Mouse (Mus musculus): Measurements from ENCODE around the gene Cmas. TPM values are rescaled to one million over a fixed set of nuclear protein-coding genes. Genes with fewer than 3 reads are reported as not detected.

Gene Cmas
- polyA plus RNA-seq, 1 experiment from 2014 or later: 110 TPM

- H3K36me3 ChIP-seq (replicated peaks; ENCODE audit: control insufficient read depth, insufficient read depth, low read depth, low read length): no peaks in the 10 kb centered on the region
- H3K4me3 ChIP-seq (ENCODE audit: low read depth, low read length): no peak overlapping the region
- H3K9ac ChIP-seq (replicated peaks; ENCODE audit: low read length): no peak overlapping the region; the same call in 1 of the 2 replicates
- H3K9me3 ChIP-seq (replicated peaks; ENCODE audit: control insufficient read depth, low read length): no peaks in the 10 kb centered on the region
- H3K27ac ChIP-seq (replicated peaks; ENCODE audit: low read depth, low read length): no peak overlapping the region
- DNase-seq (ENCODE audit: low spot score): peak; percentile 14
- no peak overlapping the region for H3K4me2 ChIP-seq (ENCODE audit: low read depth, low read length)
- no peaks in the 10 kb centered on the region for H3K4me1 ChIP-seq (ENCODE audit: control insufficient read depth, insufficient read depth, low read length)
- H3K27me3 ChIP-seq (ENCODE audit: control insufficient read depth, insufficient read depth, low read length): no peaks in the 10 kb centered on the region
- ATAC-seq (replicated peaks; ENCODE audit: insufficient number of reproducible peaks, low FRiP score, low TSS enrichment, low read depth): no peak
- 65% methylated on average over 18 of the region's 18 CpGs for WGBS
Measured at GRCm38 (mm10) chr6:142788042-142788987, 31.8 kb downstream of the Cmas start.

GRCm38 (mm10) chr6:142789736-142790135 lies 33.2 kb downstream of the Cmas start:
- no peaks in the 10 kb centered on the region for H3K36me3 ChIP-seq (replicated peaks; ENCODE audit: control insufficient read depth, insufficient read depth, low read depth, low read length)
- no peak overlapping the region for H3K9ac ChIP-seq (replicated peaks; ENCODE audit: low read length)
- no peak overlapping the region for H3K27ac ChIP-seq (replicated peaks; ENCODE audit: low read depth, low read length)
- 92% methylated on average over 10 of the region's 10 CpGs for WGBS
- no peak for ATAC-seq (replicated peaks; ENCODE audit: insufficient number of reproducible peaks, low FRiP score, low TSS enrichment, low read depth)
- H3K27me3 ChIP-seq (ENCODE audit: control insufficient read depth, insufficient read depth, low read length): no peaks in the 10 kb centered on the region
- H3K4me1 ChIP-seq (ENCODE audit: control insufficient read depth, insufficient read depth, low read length): no peaks in the 10 kb centered on the region
- DNase-seq (ENCODE audit: low spot score): no peak
- H3K4me2 ChIP-seq (ENCODE audit: low read depth, low read length): no peak overlapping the region
- H3K4me3 ChIP-seq (ENCODE audit: low read depth, low read length): no peak overlapping the region
- no peaks in the 10 kb centered on the region for H3K9me3 ChIP-seq (replicated peaks; ENCODE audit: control insufficient read depth, low read length)

- Histone ChIP-seq H3K9ac (replicated peaks; ENCODE audit: low read length) (no peak overlapping the region), H3K4me2 (ENCODE audit: low read depth, low read length) (no peak overlapping the region), H3K36me3 (replicated peaks; ENCODE audit: control insufficient read depth, insufficient read depth, low read depth, low read length) (no peaks in the 10 kb centered on the region), H3K27me3 (ENCODE audit: control insufficient read depth, insufficient read depth, low read length) (no peaks in the 10 kb centered on the region), H3K9me3 (replicated peaks; ENCODE audit: control insufficient read depth, low read length) (no peaks in the 10 kb centered on the region), H3K4me1 (ENCODE audit: control insufficient read depth, insufficient read depth, low read length) (no peaks in the 10 kb centered on the region), H3K4me3 (ENCODE audit: low read depth, low read length) (no peak overlapping the region), H3K27ac (replicated peaks; ENCODE audit: low read depth, low read length) (no peak overlapping the region)
- ATAC-seq (replicated peaks; ENCODE audit: insufficient number of reproducible peaks, low FRiP score, low TSS enrichment, low read depth) (no peak), DNase-seq (ENCODE audit: low spot score) (peak; percentile 17)
- WGBS: 39% methylated on average over 13 of the region's 13 CpGs
Measured at GRCm38 (mm10) chr6:142792241-142792968, 35.9 kb downstream of the Cmas start.

- H3K4me2 ChIP-seq (ENCODE audit: low read depth, low read length): no peak overlapping the region
- H3K9me3 ChIP-seq (replicated peaks; ENCODE audit: control insufficient read depth, low read length): no peaks in the 10 kb centered on the region
- ATAC-seq (replicated peaks; ENCODE audit: insufficient number of reproducible peaks, low FRiP score, low TSS enrichment, low read depth) (no peak; the same call in 1 of the 2 replicates), DNase-seq (ENCODE audit: low spot score) (no peak)
- WGBS: 46% methylated on average over 7 of the region's 7 CpGs
- H3K27me3 ChIP-seq (ENCODE audit: control insufficient read depth, insufficient read depth, low read length): no peaks in the 10 kb centered on the region
- no peak overlapping the region for H3K9ac ChIP-seq (replicated peaks; ENCODE audit: low read length)
- no peaks in the 10 kb centered on the region for H3K36me3 ChIP-seq (replicated peaks; ENCODE audit: control insufficient read depth, insufficient read depth, low read depth, low read length)
- no peak overlapping the region for H3K4me3 ChIP-seq (ENCODE audit: low read depth, low read length)
- H3K27ac ChIP-seq (replicated peaks; ENCODE audit: low read depth, low read length): no peak overlapping the region
- no peaks in the 10 kb centered on the region for H3K4me1 ChIP-seq (ENCODE audit: control insufficient read depth, insufficient read depth, low read length)
Measured at GRCm38 (mm10) chr6:142793468-142793867, 37.0 kb downstream of the Cmas start.

GRCm38 (mm10) chr6:142795087-142795486 lies 38.6 kb downstream of the Cmas start:
- no peak overlapping the region for H3K27ac ChIP-seq (replicated peaks; ENCODE audit: low read depth, low read length)
- 88% methylated on average over 9 of the region's 9 CpGs for WGBS
- H3K9me3 ChIP-seq (replicated peaks; ENCODE audit: control insufficient read depth, low read length): no peaks in the 10 kb centered on the region
- DNase-seq (ENCODE audit: low spot score): no peak
- no peak overlapping the region for H3K9ac ChIP-seq (replicated peaks; ENCODE audit: low read length)
- no peak for ATAC-seq (replicated peaks; ENCODE audit: insufficient number of reproducible peaks, low FRiP score, low TSS enrichment, low read depth)
- H3K4me1 ChIP-seq (ENCODE audit: control insufficient read depth, insufficient read depth, low read length): no peaks in the 10 kb centered on the region
- no peaks in the 10 kb centered on the region for H3K27me3 ChIP-seq (ENCODE audit: control insufficient read depth, insufficient read depth, low read length)
- no peak overlapping the region for H3K4me3 ChIP-seq (ENCODE audit: low read depth, low read length)
- no peaks in the 10 kb centered on the region for H3K36me3 ChIP-seq (replicated peaks; ENCODE audit: control insufficient read depth, insufficient read depth, low read depth, low read length)
- no peak overlapping the region for H3K4me2 ChIP-seq (ENCODE audit: low read depth, low read length)

- no peak for ATAC-seq (replicated peaks; ENCODE audit: insufficient number of reproducible peaks, low FRiP score, low TSS enrichment, low read depth)
- Histone ChIP-seq H3K9ac (replicated peaks; ENCODE audit: low read length) (no peak overlapping the region), H3K4me1 (ENCODE audit: control insufficient read depth, insufficient read depth, low read length) (no peaks in the 10 kb centered on the region), H3K36me3 (replicated peaks; ENCODE audit: control insufficient read depth, insufficient read depth, low read depth, low read length) (no peaks in the 10 kb centered on the region), H3K27me3 (ENCODE audit: control insufficient read depth, insufficient read depth, low read length) (no peaks in the 10 kb centered on the region), H3K4me2 (ENCODE audit: low read depth, low read length) (no peak overlapping the region), H3K4me3 (ENCODE audit: low read depth, low read length) (no peak overlapping the region), H3K9me3 (replicated peaks; ENCODE audit: control insufficient read depth, low read length) (no peaks in the 10 kb centered on the region), H3K27ac (replicated peaks; ENCODE audit: low read depth, low read length) (no peak overlapping the region)
- no peak for DNase-seq (ENCODE audit: low spot score)
- WGBS: 72% methylated on average over 15 of the region's 15 CpGs
Measured at GRCm38 (mm10) chr6:142795655-142796441, 39.4 kb downstream of the Cmas start.

- Histone ChIP-seq H3K27me3 (ENCODE audit: control insufficient read depth, insufficient read depth, low read length) (no peaks in the 10 kb centered on the region), H3K9me3 (replicated peaks; ENCODE audit: control insufficient read depth, low read length) (no peaks in the 10 kb centered on the region), H3K4me3 (ENCODE audit: low read depth, low read length) (no peak overlapping the region), H3K4me1 (ENCODE audit: control insufficient read depth, insufficient read depth, low read length) (no peaks in the 10 kb centered on the region), H3K27ac (replicated peaks; ENCODE audit: low read depth, low read length) (no peak overlapping the region), H3K9ac (replicated peaks; ENCODE audit: low read length) (no peak overlapping the region), H3K4me2 (ENCODE audit: low read depth, low read length) (no peak overlapping the region), H3K36me3 (replicated peaks; ENCODE audit: control insufficient read depth, insufficient read depth, low read depth, low read length) (no peaks in the 10 kb centered on the region)
- no peak for DNase-seq (ENCODE audit: low spot score)
- WGBS: 77% methylated on average over 1 of the region's 1 CpGs
- ATAC-seq (replicated peaks; ENCODE audit: insufficient number of reproducible peaks, low FRiP score, low TSS enrichment, low read depth): no peak
Measured at GRCm38 (mm10) chr6:142797996-142798395, 41.5 kb downstream of the Cmas start.
